Mouse (Mus musculus) MEL (cell line): ENCODE results near the gene Fcnb. TPM values are rescaled to one million over a fixed set of nuclear protein-coding genes. Genes with fewer than 3 reads are reported as not detected.

Experiments
- DNase-seq: peaks from one replicate; pipeline ENCODE4 v3.0.0; 2011; ENCODE audit warnings: low read depth, low spot score
- H3K27ac ChIP-seq: 2 replicates; pipeline ENCODE4 v1.5.1; 2012; ENCODE audit warnings: low read depth, mild to moderate bottlenecking, control low read depth, low read length, moderate library complexity; ENCODE audit not compliant: control insufficient read depth
- H3K27me3 ChIP-seq, 2 experiments: fragments of 150-350 bp in 1 of 2; sonication (generic) in 1 of 2; 2 replicates each; pipeline ENCODE4 v1.6.1; 2012; ENCODE audit warnings: low read length in 2 of 2, mild to moderate bottlenecking in 2 of 2, improper control_type of control experiment in 1 of 2, moderate library complexity in 1 of 2; ENCODE audit not compliant: insufficient read depth in 2 of 2, control insufficient read depth in 1 of 2
- H3K36me3 ChIP-seq, 2 experiments: 2 replicates each; pipeline ENCODE4 v1.6.1; 2012 to 2014; ENCODE audit warnings: low read length in 2 of 2, improper control_type of control experiment in 1 of 2, inconsistent platforms in 1 of 2, mild to moderate bottlenecking in 1 of 2; ENCODE audit not compliant: insufficient read depth in 2 of 2, control insufficient read depth in 1 of 2
- H3K4me1 ChIP-seq, 2 experiments: fragments of 150-350 bp in 1 of 2; sonication (generic) in 1 of 2; 2 replicates each; pipeline ENCODE4 v1.6.1; 2012; ENCODE audit warnings: low read length in 2 of 2, improper control_type of control experiment in 1 of 2, mild to moderate bottlenecking in 1 of 2; ENCODE audit not compliant: insufficient read depth in 2 of 2, control insufficient read depth in 1 of 2
- H3K4me3 ChIP-seq, 2 experiments: fragments of 150-350 bp in 1 of 2; sonication (generic) in 1 of 2; 2 replicates each; pipeline ENCODE4 v1.5.1; 2012; ENCODE audit warnings: low read depth in 2 of 2, low read length in 2 of 2, mild to moderate bottlenecking in 2 of 2, moderate library complexity in 2 of 2, control low read depth in 1 of 2, improper control_type of control experiment in 1 of 2; ENCODE audit not compliant: control insufficient read depth in 1 of 2, insufficient read depth in 1 of 2
- H3K79me2 ChIP-seq: 2 replicates; pipeline ENCODE4 v1.6.1; 2012; ENCODE audit warnings: mild to moderate bottlenecking, low read length, moderate library complexity; ENCODE audit not compliant: control insufficient read depth, poor library complexity, insufficient read depth
- H3K9ac ChIP-seq: 2 replicates; pipeline ENCODE4 v1.6.1; 2012; ENCODE audit warnings: low read depth, mild to moderate bottlenecking, control low read depth, low read length, moderate library complexity; ENCODE audit not compliant: control insufficient read depth, poor library complexity, severe bottlenecking
- H3K9me3 ChIP-seq: fragments of 150-350 bp; sonication (generic); replicated peaks from 2 replicates; pipeline ENCODE4 v1.6.1; 2012; ENCODE audit warnings: mild to moderate bottlenecking, low read length, improper control_type of control experiment, moderate library complexity; ENCODE audit not compliant: insufficient read depth
- BHLHE40 ChIP-seq: IDR thresholded peaks from 2 replicates; pipeline ENCODE4 v1.6.1; 2012; ENCODE audit warnings: low read depth, mild to moderate bottlenecking, inconsistent platforms, low read length, improper control_type of control experiment, borderline replicate concordance
- CHD1 ChIP-seq: IDR thresholded peaks from 2 replicates; pipeline ENCODE4 v1.6.1; 2012; ENCODE audit warnings: low read depth, mild to moderate bottlenecking, inconsistent platforms, low read length, improper control_type of control experiment
- ELF1 ChIP-seq: IDR thresholded peaks from 2 replicates; pipeline ENCODE4 v1.6.1; 2014; ENCODE audit warnings: low read depth, mild to moderate bottlenecking, inconsistent platforms, low read length, improper control_type of control experiment, moderate library complexity
- EP300 ChIP-seq, 2 experiments: IDR thresholded peaks; 2 replicates each; pipeline ENCODE4 v1.6.1; 2011; ENCODE audit warnings: improper control_type of control experiment in 2 of 2, low read length in 2 of 2, low read depth in 1 of 2, mild to moderate bottlenecking in 1 of 2
- MEF2A ChIP-seq: IDR thresholded peaks from 2 replicates; pipeline ENCODE4 v1.6.1; 2014; ENCODE audit warnings: low read depth, mild to moderate bottlenecking, inconsistent platforms, low read length, improper control_type of control experiment; ENCODE audit not compliant: poor library complexity, insufficient replicate concordance, severe bottlenecking; ENCODE audit errors: extremely low read depth
- NELFE ChIP-seq: IDR thresholded peaks from 2 replicates; pipeline ENCODE4 v1.6.1; 2011; ENCODE audit warnings: low read depth, low read length, improper control_type of control experiment
- NRF1 ChIP-seq: IDR thresholded peaks from 2 replicates; pipeline ENCODE4 v1.6.1; 2014; ENCODE audit warnings: low read depth, mild to moderate bottlenecking, inconsistent platforms, low read length, improper control_type of control experiment, moderate library complexity; ENCODE audit not compliant: poor library complexity, insufficient read depth, severe bottlenecking
- POLR2AphosphoS2 ChIP-seq: IDR thresholded peaks from 2 replicates; pipeline ENCODE4 v1.6.1; 2011; ENCODE audit warnings: low read length, improper control_type of control experiment
- POLR2AphosphoS5 ChIP-seq: IDR thresholded peaks from 2 replicates; pipeline ENCODE4 v1.6.1; 2012; ENCODE audit warnings: low read depth, borderline replicate concordance, mild to moderate bottlenecking, inconsistent platforms, low read length, moderate library complexity, mixed read lengths
- RAD21 ChIP-seq: IDR thresholded peaks from 2 replicates; pipeline ENCODE4 v1.6.1; 2011; ENCODE audit warnings: mild to moderate bottlenecking, low read depth, low read length, improper control_type of control experiment
- TAL1 ChIP-seq: IDR thresholded peaks from 2 replicates; pipeline ENCODE4 v1.6.1; 2012; ENCODE audit warnings: mild to moderate bottlenecking, inconsistent platforms, low read length, moderate library complexity, mixed read lengths
- TCF12 ChIP-seq: IDR thresholded peaks from 2 replicates; pipeline ENCODE4 v1.6.1; 2014; ENCODE audit warnings: low read depth, mild to moderate bottlenecking, inconsistent platforms, low read length, improper control_type of control experiment, moderate library complexity
- UBTF ChIP-seq: IDR thresholded peaks from 2 replicates; pipeline ENCODE4 v1.6.1; 2012; ENCODE audit warnings: low read depth, mild to moderate bottlenecking, inconsistent platforms, low read length, improper control_type of control experiment, moderate library complexity, borderline replicate concordance; ENCODE audit not compliant: insufficient read depth
- USF1 ChIP-seq: IDR thresholded peaks from 2 replicates; pipeline ENCODE4 v1.6.1; 2014; ENCODE audit warnings: low read depth, mild to moderate bottlenecking, inconsistent platforms, low read length, improper control_type of control experiment, moderate library complexity
- USF2 ChIP-seq, 2 experiments: IDR thresholded peaks; 2 replicates each; pipeline ENCODE4 v1.6.1; 2011 to 2012; ENCODE audit warnings: improper control_type of control experiment in 2 of 2, low read length in 2 of 2, borderline replicate concordance in 1 of 2, inconsistent platforms in 1 of 2, low read depth in 1 of 2, mild to moderate bottlenecking in 1 of 2; ENCODE audit not compliant: insufficient read depth in 1 of 2
- ZC3H11A ChIP-seq: IDR thresholded peaks from 2 replicates; pipeline ENCODE4 v1.6.1; 2012; ENCODE audit warnings: low read depth, mild to moderate bottlenecking, inconsistent platforms, low read length, improper control_type of control experiment
- ZKSCAN1 ChIP-seq: IDR thresholded peaks from 2 replicates; pipeline ENCODE4 v1.6.1; 2012; ENCODE audit warnings: low read depth, mild to moderate bottlenecking, inconsistent platforms, low read length, improper control_type of control experiment, moderate library complexity
- ZMIZ1 ChIP-seq: IDR thresholded peaks from 2 replicates; pipeline ENCODE4 v1.6.1; 2012; ENCODE audit warnings: low read depth, mild to moderate bottlenecking, inconsistent platforms, low read length, improper control_type of control experiment, moderate library complexity
- ZNF384 ChIP-seq: IDR thresholded peaks from 2 replicates; pipeline ENCODE4 v1.6.1; 2012; ENCODE audit warnings: low read depth, mild to moderate bottlenecking, inconsistent platforms, low read length, improper control_type of control experiment
- polyA plus RNA-seq, 2 experiments: library from polyadenylated mRNA; stranded (reverse) in 1 of 2; unstranded in 1 of 2; fragments of >175 nt in 1 of 2; fragments of >200 nt in 1 of 2; gene quantifications; 2 replicates each; pipeline versions ENCODE4 v1.2.1 to v1.2.4; 2012; ENCODE audit warnings: low replicate concordance in 2 of 2, low read depth in 1 of 2; ENCODE audit not compliant: insufficient read length in 2 of 2, insufficient read depth in 1 of 2, missing spikeins in 1 of 2
- total RNA-seq: library from RNA; depleted of rRNA; stranded (reverse); fragments of 300-350 nt; gene quantifications from 2 replicates; pipeline ENCODE4 v1.2.3, GENCODE M21; 2012

Fcnb gene
- total and polyA plus RNA-seq, 3 experiments: not detected

DNA sequence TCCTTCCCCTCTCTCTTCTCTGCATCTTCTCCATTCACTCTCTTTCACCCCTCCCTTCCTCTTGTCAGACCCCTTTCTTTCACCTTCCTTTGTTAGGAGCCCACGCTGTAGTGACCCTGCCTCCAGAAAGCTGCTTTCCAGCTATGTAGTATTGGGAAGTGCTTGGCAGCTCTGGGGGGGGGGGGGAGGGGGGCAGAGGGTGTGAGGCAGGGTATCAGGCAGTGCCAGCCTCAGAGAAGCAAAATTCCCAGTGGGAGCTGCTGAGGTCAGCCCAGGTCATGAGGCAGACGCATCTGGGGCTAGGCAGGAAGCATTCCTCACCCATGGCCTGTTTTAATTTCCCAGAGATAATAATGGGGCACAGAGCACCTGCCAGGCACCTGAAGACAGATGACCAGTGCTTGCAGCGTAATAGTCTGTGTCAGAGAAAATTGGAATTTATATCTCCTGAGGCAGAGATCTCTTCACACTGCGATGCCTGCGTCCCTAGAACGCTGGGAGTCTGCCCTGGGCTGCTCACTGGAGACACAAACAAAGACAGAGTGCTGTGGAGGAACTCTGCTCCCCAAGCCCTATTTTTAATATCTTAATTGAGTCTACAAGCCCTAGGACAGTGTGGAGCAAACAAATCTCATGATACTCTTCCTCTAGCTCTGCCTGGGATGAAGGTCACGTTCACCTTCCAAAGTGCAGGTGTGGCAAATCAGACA lies 5.8 kb upstream of the Fcnb start:
- Histone ChIP-seq H3K9ac (no peak overlapping the region), H3K27ac (no peak overlapping the region), H3K79me2 (no peaks in the 10 kb centered on the region), H3K4me3 (no peak overlapping the region), H3K4me1 (peaks cover 2 to 6% of the 10 kb centered on the region in 2 experiments; a peak in 1 of 4 replicates), H3K9me3 (no peaks in the 10 kb centered on the region), H3K36me3 (no peaks in the 10 kb centered on the region), H3K27me3 (0 out of 4 replicates have a peak, but pooled peaks cover 0 to 1% of the 10 kb centered on the region in 2 experiments)
- no peak for DNase-seq
- TF ChIP-seq ZKSCAN1 (no peak), ZC3H11A (no peak), TCF12 (no peak), UBTF (no peak), ELF1 (no peak), TAL1 (no peak), BHLHE40 (no peak), CHD1 (no peak), EP300 (IDR thresholded peaks at IDR 0.05; ENCODE audit: low read depth in 1 of 2, low read length in 2 of 2) (no peak), ZNF384 (no peak), MEF2A (no peak), RAD21 (no peak), NRF1 (no peak), POLR2AphosphoS5 (no peak), USF1 (no peak)

DNA sequence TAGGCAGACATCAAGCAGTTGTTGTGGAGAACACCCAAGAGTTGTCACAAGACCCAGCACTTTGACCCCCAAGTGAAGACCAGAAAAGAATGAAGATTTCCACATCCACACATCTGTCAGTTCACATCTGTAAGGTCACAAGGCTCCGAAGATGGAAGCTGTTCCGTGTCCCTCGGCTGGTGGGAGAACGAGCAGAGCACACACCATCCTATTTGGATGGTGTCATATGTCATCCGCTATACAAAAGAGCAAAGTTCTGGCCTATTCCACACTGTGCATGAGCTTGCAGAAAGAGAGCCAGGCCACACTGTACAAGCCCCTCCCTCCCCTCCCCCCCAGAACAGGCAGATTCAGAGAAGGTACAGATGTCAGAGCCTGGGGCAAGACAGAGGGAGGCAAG lies 4.4 kb upstream of the Fcnb start:
- Histone ChIP-seq H3K27ac (no peak overlapping the region), H3K36me3 (no peaks in the 10 kb centered on the region), H3K4me3 (no peak overlapping the region), H3K79me2 (no peaks in the 10 kb centered on the region), H3K4me1 (peaks cover 2 to 6% of the 10 kb centered on the region in 2 experiments; a peak in 1 of 4 replicates), H3K27me3 (0 out of 4 replicates have a peak, but pooled peaks cover 0 to 1% of the 10 kb centered on the region in 2 experiments), H3K9ac (no peak overlapping the region), H3K9me3 (no peaks in the 10 kb centered on the region)
- TF ChIP-seq POLR2AphosphoS2 (no peak), POLR2AphosphoS5 (no peak), USF2 (IDR thresholded peaks at IDR 0.05; ENCODE audit: borderline replicate concordance in 1 of 2, insufficient read depth in 1 of 2, low read depth in 1 of 2, low read length in 2 of 2) (no peak), NELFE (no peak), RAD21 (no peak), ZMIZ1 (no peak), ZC3H11A (no peak)
- no peak for DNase-seq
